Mouse (Mus musculus) C2C12 (cell line): ENCODE measurements around the gene Prss12.

Experiments
- CTCF ChIP-seq: IDR thresholded peaks from one replicate; pipeline ENCODE4 v1.5.1; 2011; ENCODE audit not compliant: control insufficient read depth, insufficient read depth, insufficient read length
- FOSL1 ChIP-seq: IDR thresholded peaks from one replicate; pipeline ENCODE4 v1.8.0; 2011; ENCODE audit warnings: mild to moderate bottlenecking, low read length; ENCODE audit not compliant: poor library complexity, insufficient read depth, severe bottlenecking
- MYOG ChIP-seq: IDR thresholded peaks from one replicate; pipeline ENCODE4 v1.6.1; 2011; ENCODE audit not compliant: control insufficient read depth, insufficient read length; ENCODE audit errors: extremely low read depth
- USF1 ChIP-seq: IDR thresholded peaks from one replicate; pipeline ENCODE4 v1.6.1; 2011; ENCODE audit warnings: low read depth, mild to moderate bottlenecking, control low read depth, moderate library complexity

DNA sequence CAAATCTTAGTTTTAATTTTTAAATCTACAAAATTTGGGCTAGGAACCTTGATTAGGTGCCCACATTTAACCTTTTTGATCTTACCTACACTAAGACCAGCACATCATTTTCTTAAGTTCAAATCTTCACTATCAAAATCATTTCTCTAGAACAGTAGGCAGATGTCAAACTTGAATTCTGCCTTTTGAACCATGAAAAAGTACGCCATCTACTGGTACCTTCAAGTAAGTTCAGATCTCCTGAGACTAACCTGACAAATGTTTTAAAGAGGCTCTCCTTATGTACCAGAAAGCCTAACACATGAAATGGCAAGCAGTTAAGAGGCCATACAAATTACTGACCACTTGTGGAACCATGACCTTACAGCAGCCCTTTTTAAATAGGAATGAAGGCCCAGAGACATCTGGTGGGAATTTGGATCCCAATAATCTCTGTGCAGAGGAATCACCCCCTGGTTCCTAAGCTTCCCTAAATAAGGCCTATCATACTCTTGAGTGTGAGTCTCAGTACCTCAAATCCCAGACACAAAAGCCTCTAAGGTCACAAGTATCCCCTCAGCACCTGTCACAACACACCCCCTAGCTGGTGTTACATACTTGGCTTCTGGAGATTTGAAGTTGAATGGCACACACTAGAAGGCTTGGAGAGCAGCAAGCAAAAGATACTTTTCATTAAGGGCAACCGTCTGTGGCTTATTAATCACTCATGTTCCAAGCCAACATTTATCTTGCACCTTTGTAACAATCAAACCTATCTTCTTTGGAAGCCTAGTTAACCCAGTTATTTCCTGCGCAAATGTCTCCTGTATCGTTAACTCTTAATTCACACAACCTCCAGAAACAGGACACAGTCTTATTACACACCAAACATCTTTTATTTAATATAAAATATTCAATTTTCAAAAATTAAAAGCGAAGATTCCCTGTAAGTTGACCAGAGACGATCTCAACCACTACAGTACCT, 60.3 kb downstream of the Prss12 start:
- TF ChIP-seq CTCF (no peak), USF1 (no peak), FOSL1 (no peak), MYOG (no peak)
